Mouse (Mus musculus) cortical plate, adult 2 months (tissue): ENCODE measurements around the gene Gm17387.

Experiments used
- CTCF ChIP-seq: fragments of 200-500 bp; IDR thresholded peaks from 2 replicates; pipeline ENCODE4 v1.5.1; 2011; ENCODE audit warnings: mild to moderate bottlenecking, control low read depth, low read length; ENCODE audit not compliant: insufficient read depth; ENCODE audit errors: extremely low read depth
- POLR2A ChIP-seq: fragments of 200-500 bp; IDR thresholded peaks from 2 replicates; pipeline ENCODE4 v1.6.1; 2011; ENCODE audit warnings: mild to moderate bottlenecking, low read length, control low read depth; ENCODE audit not compliant: insufficient read depth; ENCODE audit errors: extremely low read depth

DNA sequence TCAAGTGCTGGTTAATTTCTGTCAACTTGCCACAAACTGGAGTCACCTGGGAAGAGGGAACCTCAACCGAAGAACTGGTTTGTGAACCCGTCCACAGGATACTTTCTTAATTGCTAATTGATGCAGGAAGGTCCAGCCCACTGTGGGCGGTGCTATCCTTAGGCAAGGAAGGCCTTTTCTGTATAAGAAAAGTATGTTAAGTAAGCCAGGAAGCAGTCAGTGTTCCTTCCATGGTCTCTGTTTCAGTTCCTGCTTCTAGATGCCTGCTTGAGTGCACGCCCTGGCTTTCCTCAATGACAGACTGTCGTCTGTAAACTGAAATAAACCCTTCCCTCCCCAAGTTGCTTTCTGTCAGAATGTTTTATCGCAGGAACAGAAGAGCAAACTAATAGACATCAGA is 28.0 kb downstream of the Gm17387 start:
- TF ChIP-seq CTCF (no peak), POLR2A (no peak)
